Mouse (Mus musculus): ENCODE measurements at regions not wholly inside any gene's neighbourhood (a gene's known extent, or its start where the extent isn't known, plus 50 kb on each side); places are given as distances from the start of the nearest gene placed in this dataset.
"Not testable (repeated sequence)": the region's sequence is repeated elsewhere in the genome, so short reads cannot be mapped to it uniquely, and the experiment has no call there.

DNA sequence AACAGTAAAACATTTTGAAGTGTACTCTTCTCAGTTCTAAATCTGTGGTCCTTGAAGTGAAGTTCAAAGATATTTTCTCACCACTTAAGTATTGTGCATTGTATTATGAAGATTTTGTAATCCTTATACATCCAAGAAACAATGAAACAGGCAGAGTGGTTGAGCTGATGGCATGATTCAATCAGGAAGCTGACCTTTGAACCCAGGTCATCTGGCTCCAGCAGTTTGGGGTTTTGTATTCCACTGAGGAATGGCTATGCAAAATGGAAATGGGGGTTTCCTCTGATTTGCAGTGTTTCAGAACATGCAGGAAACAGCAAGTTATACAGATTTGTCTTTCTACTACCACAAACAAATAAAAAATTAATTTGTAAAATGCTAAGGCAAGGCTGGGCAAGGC lies 836.2 kb upstream of the Sox9 start:
- Histone ChIP-seq H3K4me3 (no peak overlapping the region), H3K27ac (no peak overlapping the region), H3K36me3 (no peaks in the 10 kb centered on the region), H3K27me3 (ENCODE audit: low read depth, poor library complexity, severe bottlenecking) (no peaks in the 10 kb centered on the region), H3K4me1 (peaks cover 26% of the 10 kb centered on the region), H3K9me3 (replicated peaks) (no peaks in the 10 kb centered on the region)
- no peak for DNase-seq (ENCODE audit: low spot score)

DNA sequence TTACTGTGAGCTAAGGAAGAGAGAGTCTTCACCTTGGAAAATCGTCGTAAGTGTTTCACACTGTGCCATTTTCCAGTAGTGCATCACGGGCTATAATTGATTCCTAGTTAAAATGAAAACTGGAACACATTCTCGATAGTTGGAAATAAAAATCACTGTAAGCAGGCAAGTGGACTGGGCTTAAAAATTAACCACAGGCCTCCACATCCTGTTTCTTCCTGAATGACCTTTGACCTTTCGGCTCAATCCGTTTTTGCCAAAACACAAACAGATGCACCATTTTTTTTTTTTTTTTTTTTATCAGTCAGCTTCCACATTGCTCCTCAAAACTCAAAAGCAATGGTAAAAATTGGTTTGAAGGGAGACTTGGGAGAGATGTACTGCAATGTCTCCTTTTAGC lies 834.4 kb upstream of the Sox9 start:
- peaks cover 26% of the 10 kb centered on the region for H3K4me1 ChIP-seq
- no peaks in the 10 kb centered on the region for H3K9me3 ChIP-seq (replicated peaks)
- H3K27me3 ChIP-seq (ENCODE audit: low read depth, poor library complexity, severe bottlenecking) = no peaks in the 10 kb centered on the region
- H3K27ac ChIP-seq = no peak overlapping the region
- DNase-seq (ENCODE audit: low spot score) = no peak
- 72% methylated on average over 6 of the region's 6 CpGs for WGBS
- H3K36me3 ChIP-seq = no peaks in the 10 kb centered on the region
- H3K4me3 ChIP-seq = no peak overlapping the region

DNA sequence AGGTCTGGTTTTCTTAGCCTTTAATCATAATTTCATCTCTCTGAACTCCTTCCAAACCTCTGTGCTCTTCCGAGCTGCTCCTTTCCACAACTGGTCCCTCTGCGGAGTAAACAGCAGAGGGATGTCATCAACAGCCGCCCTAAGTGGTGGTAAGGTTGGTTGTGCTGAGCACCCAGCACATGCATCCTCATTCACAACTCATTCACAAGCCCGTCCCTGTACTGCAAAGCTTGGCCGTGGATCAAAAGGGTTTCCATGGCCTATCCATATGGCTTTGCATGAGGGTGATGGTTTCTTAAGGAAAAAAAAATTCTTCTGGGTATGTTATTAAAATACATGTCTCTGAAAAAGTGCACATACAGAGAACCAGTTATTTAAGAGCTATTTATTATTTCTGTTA lies 828.6 kb upstream of the Sox9 start:
- Histone ChIP-seq H3K9me3 (replicated peaks) (no peaks in the 10 kb centered on the region), H3K36me3 (no peaks in the 10 kb centered on the region), H3K4me3 (no peak overlapping the region), H3K27me3 (ENCODE audit: low read depth, poor library complexity, severe bottlenecking) (no peaks in the 10 kb centered on the region), H3K27ac (no peak overlapping the region), H3K4me1 (peaks cover 15% of the 10 kb centered on the region)
- DNase-seq (ENCODE audit: low spot score) = no peak
- 79% methylated on average over 5 of the region's 5 CpGs for WGBS

DNA sequence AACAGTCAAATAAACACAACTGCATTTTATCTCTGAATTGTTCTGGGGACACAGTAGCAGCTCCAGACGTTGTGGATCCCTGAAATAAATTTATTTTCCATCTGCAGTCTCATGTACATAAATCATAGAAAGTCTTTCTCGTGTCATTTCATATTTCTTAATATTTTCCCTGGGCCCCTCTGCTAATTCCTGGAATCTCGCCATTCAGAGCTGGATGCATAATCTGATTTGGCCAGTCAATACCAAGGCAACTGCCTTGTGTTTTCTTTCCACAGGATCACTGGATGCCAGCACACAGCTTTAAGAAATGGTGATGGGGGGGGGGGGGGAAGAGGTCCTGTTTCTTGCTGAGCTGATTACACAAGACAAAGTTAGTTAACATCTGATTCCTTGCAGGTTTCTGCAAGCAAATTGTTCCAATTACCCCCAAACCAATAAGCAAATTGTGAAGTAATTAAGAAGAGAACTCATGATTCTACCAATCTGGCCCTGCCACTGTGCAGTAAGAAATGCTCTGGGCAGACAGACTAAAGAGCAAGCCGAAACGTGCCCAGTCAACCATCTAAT lies 824.2 kb upstream of the Sox9 start:
- H3K27me3 ChIP-seq (ENCODE audit: low read depth, poor library complexity, severe bottlenecking) = no peaks in the 10 kb centered on the region
- H3K4me3 ChIP-seq = no peak overlapping the region
- H3K9me3 ChIP-seq (replicated peaks) = no peaks in the 10 kb centered on the region
- H3K27ac ChIP-seq = peak overlapping the region; percentile 53
- DNase-seq (ENCODE audit: low spot score) = no peak
- H3K4me1 ChIP-seq = peaks cover 43% of the 10 kb centered on the region
- 65% methylated on average over 5 of the region's 5 CpGs for WGBS
- H3K36me3 ChIP-seq = no peaks in the 10 kb centered on the region

DNA sequence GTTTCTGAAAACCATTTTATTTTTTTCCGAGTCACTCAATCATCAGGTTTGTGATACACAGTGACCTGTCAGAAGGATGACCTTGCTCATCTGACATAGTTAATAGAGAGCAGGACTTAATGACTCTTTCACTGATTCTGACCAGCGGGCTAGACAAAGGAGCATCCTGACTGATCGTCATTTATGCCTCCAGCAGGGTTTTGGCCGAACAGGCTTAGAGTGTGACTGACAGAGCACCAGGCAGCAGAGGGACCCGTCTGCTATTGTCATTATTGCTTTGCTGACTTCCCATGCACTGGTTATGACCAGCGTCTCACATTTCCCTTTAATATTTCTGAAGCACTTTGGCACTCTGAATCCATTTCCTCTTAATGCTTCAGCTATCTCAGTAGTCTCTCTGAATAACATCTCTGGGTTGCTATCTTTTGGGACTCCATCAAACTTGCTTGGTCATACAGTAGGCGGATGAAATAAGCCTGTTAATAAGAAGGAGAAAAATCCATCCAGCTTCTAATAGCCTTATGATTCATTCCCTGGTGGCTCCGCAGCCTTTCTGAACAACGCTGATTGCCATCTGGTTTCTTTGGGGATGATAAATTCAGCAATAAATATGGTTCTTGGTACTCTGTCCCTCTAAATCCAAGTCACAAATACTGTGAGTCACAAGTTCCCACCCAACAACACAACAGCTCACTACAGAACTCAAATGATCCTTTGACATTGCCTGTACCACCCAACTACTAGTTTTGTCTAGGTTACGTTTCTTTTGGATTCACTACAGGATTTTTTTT lies 820.8 kb upstream of the Sox9 start:
- H3K4me3 ChIP-seq = no peak overlapping the region
- H3K27me3 ChIP-seq (ENCODE audit: low read depth, poor library complexity, severe bottlenecking) = no peaks in the 10 kb centered on the region
- H3K9me3 ChIP-seq (replicated peaks) = no peaks in the 10 kb centered on the region
- no peaks in the 10 kb centered on the region for H3K36me3 ChIP-seq
- H3K4me1 ChIP-seq = peaks cover 59% of the 10 kb centered on the region
- 76% methylated on average over 10 of the region's 10 CpGs for WGBS
- DNase-seq (ENCODE audit: low spot score) = no peak
- peak overlapping the region; percentile 61; the same call in 1 of the 2 replicates for H3K27ac ChIP-seq

DNA sequence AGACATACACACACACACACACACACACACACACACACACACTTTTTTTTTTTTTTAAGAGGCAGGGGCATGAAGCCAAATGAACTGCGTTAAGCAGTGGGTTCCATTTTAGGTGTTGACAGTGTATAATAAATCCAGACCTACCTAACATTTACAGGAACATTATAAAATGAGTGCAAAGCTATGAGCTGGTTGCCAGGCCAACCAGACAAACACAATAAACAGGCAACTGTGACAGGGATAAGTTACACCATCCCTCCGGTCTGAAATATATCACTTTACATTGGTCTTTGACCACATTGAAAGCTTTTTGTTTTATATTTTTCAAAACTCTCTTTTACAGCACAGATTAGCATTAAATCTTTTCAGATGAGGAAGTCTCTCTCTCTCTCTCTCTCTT lies 820.2 kb upstream of the Sox9 start:
- DNase-seq (ENCODE audit: low spot score) = peak; percentile 45
- no peak overlapping the region for H3K4me3 ChIP-seq
- peak overlapping the region; percentile 61 for H3K27ac ChIP-seq
- 52% methylated on average over 2 of the region's 2 CpGs for WGBS
- peaks cover 59% of the 10 kb centered on the region for H3K4me1 ChIP-seq
- no peaks in the 10 kb centered on the region for H3K36me3 ChIP-seq
- no peaks in the 10 kb centered on the region for H3K9me3 ChIP-seq (replicated peaks)
- no peaks in the 10 kb centered on the region for H3K27me3 ChIP-seq (ENCODE audit: low read depth, poor library complexity, severe bottlenecking)

DNA sequence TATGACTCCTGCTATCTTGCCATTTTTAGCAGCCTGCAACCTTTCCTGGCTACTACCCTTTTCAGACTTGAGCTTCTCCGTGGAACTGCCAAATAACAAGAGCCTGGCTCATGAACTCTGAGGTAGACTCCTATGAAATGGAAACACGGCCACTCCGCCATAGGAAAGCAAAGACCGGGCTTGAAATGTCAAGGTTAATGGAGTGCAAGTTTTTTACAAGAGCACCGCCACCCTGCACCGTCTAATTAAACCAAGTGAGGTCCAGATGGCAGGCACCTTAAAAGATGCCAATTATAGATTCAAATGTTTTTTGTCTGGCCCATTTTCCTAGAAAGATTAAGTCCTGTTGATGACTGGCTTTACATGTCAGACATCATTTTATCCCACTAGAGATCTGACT lies 818.0 kb upstream of the Sox9 start:
- H3K9me3 ChIP-seq (replicated peaks) = no peaks in the 10 kb centered on the region
- H3K27me3 ChIP-seq (ENCODE audit: low read depth, poor library complexity, severe bottlenecking) = no peaks in the 10 kb centered on the region
- no peak overlapping the region for H3K4me3 ChIP-seq
- DNase-seq (ENCODE audit: low spot score) = peak; percentile 41
- H3K4me1 ChIP-seq = peaks cover 44% of the 10 kb centered on the region
- WGBS = 36% methylated on average over 6 of the region's 6 CpGs
- peak overlapping the region; percentile 76 for H3K27ac ChIP-seq
- H3K36me3 ChIP-seq = no peaks in the 10 kb centered on the region

DNA sequence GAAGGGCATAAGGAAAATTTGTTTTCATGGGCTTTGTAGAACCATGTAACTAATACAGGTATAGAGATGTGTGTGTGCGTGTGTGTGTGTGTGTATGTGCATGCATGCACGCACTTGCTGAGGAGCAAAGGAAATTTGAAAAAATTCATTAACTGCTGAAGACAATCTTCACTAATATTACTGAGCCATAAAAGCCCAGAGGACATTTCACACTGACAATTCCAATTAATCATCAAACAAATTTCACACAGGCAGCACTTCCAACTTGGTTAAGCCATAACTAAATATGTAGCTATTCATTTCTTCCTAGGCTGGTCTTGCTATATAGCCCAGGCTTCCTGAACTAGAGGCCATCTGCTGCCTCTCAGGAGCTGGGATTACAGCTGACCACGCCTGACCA lies 815.6 kb upstream of the Sox9 start:
- Histone ChIP-seq H3K4me1 (peaks cover 35% of the 10 kb centered on the region), H3K9me3 (replicated peaks) (no peaks in the 10 kb centered on the region), H3K36me3 (no peaks in the 10 kb centered on the region), H3K4me3 (no peak overlapping the region), H3K27ac (no peak overlapping the region), H3K27me3 (ENCODE audit: low read depth, poor library complexity, severe bottlenecking) (no peaks in the 10 kb centered on the region)
- 94% methylated on average over 3 of the region's 3 CpGs for WGBS
- no peak for DNase-seq (ENCODE audit: low spot score)

DNA sequence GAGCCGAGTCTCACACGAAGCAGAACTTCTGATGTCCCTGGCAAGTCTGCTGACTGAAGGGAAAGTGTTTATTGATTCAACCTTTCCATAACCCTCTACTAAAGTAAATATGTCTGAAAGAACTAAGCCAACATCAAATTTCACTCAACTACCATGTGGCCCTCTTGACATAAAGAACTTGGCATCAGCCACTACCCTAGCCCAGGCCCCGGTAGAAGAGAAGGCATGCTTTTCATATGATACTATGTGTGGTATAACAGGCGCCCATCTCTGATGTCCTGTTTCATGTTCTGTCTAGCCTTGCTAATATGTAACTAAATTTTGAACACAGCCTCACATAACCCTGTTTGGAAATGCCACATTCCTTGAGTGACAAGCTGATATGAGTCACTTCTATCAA lies 811.0 kb upstream of the Sox9 start:
- WGBS = 93% methylated on average over 4 of the region's 4 CpGs
- DNase-seq (ENCODE audit: low spot score) = no peak
- Histone ChIP-seq H3K27ac (no peak overlapping the region), H3K27me3 (ENCODE audit: low read depth, poor library complexity, severe bottlenecking) (no peaks in the 10 kb centered on the region), H3K36me3 (no peaks in the 10 kb centered on the region), H3K9me3 (replicated peaks) (no peaks in the 10 kb centered on the region), H3K4me1 (peaks cover 6% of the 10 kb centered on the region), H3K4me3 (no peak overlapping the region)

DNA sequence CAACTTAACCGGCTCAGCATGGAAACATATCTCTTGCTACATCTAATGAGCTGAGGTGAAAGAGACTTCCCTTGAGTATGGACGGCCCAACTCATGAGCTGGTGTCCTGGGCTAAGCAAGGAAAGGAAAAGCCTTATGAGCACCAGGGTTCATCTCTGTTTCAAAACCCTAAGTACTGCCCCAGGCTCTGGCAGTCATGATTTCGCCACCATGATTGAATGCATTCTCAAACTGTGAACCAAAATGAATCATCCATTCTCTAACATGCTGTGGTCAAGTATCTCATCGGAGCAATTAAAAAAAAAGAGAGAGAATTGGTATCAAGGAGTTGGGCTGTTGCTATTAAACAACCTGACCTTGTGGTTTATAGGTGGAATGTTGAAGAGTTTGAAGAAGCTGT lies 803.4 kb upstream of the Sox9 start:
- DNase-seq (ENCODE audit: low spot score) = no peak
- WGBS = 92% methylated on average over 4 of the region's 4 CpGs
- H3K4me1 ChIP-seq = 0 out of 2 replicates have a peak, but pooled peaks cover 3% of the 10 kb centered on the region

DNA sequence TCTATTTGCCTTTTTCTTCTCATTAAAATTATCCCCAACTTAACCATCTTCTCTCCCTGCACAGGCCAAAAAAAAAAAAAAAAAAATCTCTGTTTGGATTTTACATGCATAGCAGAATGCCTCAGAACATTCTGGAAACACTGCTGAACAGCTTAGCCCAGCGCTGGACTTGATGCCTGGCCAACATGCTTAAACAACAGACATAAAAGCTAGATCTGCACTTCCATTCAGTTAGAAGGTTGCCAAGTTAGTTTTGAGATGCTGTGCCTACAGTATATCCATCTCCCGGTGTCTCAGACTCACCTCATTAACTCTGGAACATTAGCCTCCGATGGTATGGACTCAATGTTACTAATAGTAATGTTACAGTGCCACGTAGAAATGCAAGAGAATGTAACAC lies 785.6 kb upstream of the Sox9 start:
- Histone ChIP-seq H3K4me1 (peaks cover 10% of the 10 kb centered on the region), H3K4me3 (no peak overlapping the region), H3K36me3 (no peaks in the 10 kb centered on the region), H3K9me3 (replicated peaks) (no peaks in the 10 kb centered on the region), H3K27me3 (ENCODE audit: low read depth, poor library complexity, severe bottlenecking) (no peaks in the 10 kb centered on the region), H3K27ac (no peak overlapping the region)
- no peak for DNase-seq (ENCODE audit: low spot score)
- 85% methylated on average over 4 of the region's 4 CpGs for WGBS

More for the DNA sequence above, 803.4 kb upstream of the Sox9 start:
- Histone ChIP-seq H3K9me3 (replicated peaks) (no peaks in the 10 kb centered on the region), H3K27ac (no peak overlapping the region), H3K27me3 (ENCODE audit: low read depth, poor library complexity, severe bottlenecking) (no peaks in the 10 kb centered on the region), H3K4me3 (no peak overlapping the region), H3K36me3 (no peaks in the 10 kb centered on the region)

DNA sequence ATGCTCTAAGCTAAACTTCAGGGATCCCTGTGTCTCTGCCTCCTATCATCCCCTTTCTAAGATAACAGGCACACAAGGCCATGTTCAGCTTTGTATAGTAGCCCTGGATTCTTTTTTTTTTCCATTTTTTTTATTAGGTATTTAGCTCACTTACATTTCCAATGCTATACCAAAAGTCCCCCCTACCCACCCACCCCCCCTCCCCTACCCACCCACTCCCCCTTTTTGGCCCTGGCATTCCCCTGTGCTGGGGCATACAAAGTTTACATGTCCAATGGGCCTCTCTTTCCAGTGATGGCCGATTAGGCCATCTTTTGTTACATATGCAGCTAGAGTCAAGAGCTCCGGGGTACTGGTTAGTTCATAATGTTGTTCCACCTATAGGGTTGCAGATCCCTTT lies 771.2 kb upstream of the Sox9 start:
- not testable (repeated sequence) for H3K36me3 ChIP-seq; H3K4me3 ChIP-seq; H3K9me3 ChIP-seq (replicated peaks); H3K27ac ChIP-seq; DNase-seq (ENCODE audit: low spot score); H3K27me3 ChIP-seq (ENCODE audit: low read depth, poor library complexity, severe bottlenecking); H3K4me1 ChIP-seq
- 93% methylated on average over 1 of the region's 2 CpGs for WGBS

DNA sequence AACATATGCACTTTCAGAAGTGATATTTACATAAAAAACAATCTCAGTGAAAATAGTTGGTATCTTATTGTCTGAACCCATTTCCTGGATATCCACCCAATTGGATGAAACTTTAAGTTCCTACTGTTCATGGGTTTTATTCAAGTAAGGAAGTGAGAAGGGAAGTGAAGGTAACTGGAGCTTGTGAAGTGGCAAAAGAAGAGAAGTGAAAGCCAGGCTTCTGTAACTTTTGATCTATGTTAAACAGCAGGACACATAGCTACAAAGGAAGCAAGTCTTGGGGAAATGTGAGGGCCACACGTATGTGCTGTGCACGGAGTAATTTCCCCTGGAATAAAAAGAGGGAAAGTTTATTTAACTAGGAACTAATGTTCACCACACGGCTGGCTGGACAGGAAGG lies 764.1 kb upstream of the Sox9 start:
- no peaks in the 10 kb centered on the region for H3K9me3 ChIP-seq (replicated peaks)
- no peaks in the 10 kb centered on the region for H3K27me3 ChIP-seq (ENCODE audit: low read depth, poor library complexity, severe bottlenecking)
- 90% methylated on average over 3 of the region's 3 CpGs for WGBS
- no peak overlapping the region for H3K27ac ChIP-seq
- H3K4me3 ChIP-seq = no peak overlapping the region
- no peak for DNase-seq (ENCODE audit: low spot score)
- 0 out of 2 replicates have a peak, but pooled peaks cover 4% of the 10 kb centered on the region for H3K4me1 ChIP-seq
- no peaks in the 10 kb centered on the region for H3K36me3 ChIP-seq

Measured in limb, embryonic 10.5 days (tissue).